Mouse (Mus musculus): ENCODE measurements around the gene Snrpb.

The Snrpb gene

DNA sequence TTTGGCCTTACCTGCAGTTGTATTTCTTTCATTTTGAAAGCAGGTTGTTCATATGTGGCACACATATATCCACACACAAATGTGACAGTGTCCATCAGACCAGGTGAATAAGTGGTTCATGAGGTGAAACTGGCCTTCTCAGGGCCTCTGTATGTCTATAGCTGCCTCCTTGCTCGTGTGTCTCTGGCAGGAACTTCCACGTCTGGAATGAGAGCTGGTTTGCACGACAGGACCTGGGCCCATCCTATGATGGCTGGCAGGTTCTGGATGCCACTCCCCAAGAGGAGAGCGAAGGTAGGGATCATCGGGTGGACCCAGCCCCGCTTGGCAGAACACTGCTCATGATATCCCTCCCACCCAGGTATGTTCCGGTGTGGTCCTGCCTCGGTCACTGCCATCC lies 36.2 kb downstream of the Snrpb start:
- ATAC-seq (ENCODE audit: low TSS enrichment), result no peak

DNA sequence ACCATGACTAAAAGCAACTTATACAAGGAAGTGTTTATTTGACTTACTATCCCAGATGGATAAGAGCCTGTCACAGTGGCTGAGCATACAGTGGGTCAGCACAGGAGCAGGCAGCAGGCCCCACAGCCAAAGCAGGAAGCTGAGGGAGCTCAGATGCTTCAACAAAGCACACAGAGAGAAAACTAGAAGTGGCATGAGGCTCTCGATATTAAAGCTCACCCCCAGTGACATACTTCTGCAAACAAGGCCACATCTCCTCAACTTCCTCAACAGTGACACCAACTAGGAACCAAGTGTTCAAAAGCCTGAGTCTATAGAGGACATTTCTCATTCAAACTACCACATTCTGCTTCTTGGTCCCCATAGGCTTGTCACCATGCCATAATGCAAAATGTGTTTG lies 49.5 kb downstream of the Snrpb start:
- ATAC-seq (ENCODE audit: low TSS enrichment), result no peak

GRCm38 (mm10) chr2:130126073-130126472 lies 53.1 kb downstream of the Snrpb start:
- no peak for ATAC-seq (ENCODE audit: low TSS enrichment)

DNA sequence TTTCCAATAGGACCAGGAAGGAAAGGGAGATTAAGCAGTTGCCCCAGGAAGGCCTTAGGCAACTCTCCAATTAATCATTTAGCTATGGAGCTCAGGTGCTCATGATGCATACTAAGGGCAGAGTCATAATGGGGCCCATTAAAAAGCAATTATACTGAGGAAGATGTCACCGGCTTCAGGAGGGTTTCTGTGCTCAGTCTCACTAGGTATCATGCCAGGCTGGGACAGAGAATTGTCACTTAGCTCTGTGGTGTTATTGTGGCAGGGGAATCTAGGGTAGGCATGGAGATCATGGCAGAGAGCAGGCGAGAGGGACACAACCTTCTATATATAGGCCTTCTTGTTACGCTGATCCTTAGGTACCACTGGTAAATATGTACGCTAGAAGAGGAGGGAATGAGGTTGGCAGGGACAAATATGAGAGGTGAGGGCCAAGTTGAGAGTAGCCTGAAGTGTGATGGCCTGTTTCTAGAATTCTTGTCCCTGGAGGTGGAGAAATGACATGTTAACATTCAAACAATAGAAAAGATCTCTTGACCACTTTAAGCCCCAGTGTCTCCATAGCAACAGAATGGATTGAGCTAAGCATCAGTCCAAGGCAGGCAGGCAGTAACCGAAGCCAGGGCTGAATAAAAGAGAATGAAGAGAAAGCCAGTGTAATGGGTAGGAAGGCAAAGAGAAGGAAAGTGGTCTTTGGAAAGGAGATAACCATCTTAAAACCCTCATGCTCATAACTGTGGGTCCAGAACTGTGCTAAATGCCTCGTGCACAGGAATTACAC lies 53.7 kb downstream of the Snrpb start:
- ATAC-seq (ENCODE audit: low TSS enrichment), result no peak

Data from frontal cortex, adult (tissue).